Mouse (Mus musculus): ENCODE data around the gene Fxyd3. TPM values are rescaled to one million over a fixed set of nuclear protein-coding genes. Genes with fewer than 3 reads are reported as not detected.

The Fxyd3 gene
- polyA plus RNA-seq, 1 experiment = 22.7 TPM

DNA sequence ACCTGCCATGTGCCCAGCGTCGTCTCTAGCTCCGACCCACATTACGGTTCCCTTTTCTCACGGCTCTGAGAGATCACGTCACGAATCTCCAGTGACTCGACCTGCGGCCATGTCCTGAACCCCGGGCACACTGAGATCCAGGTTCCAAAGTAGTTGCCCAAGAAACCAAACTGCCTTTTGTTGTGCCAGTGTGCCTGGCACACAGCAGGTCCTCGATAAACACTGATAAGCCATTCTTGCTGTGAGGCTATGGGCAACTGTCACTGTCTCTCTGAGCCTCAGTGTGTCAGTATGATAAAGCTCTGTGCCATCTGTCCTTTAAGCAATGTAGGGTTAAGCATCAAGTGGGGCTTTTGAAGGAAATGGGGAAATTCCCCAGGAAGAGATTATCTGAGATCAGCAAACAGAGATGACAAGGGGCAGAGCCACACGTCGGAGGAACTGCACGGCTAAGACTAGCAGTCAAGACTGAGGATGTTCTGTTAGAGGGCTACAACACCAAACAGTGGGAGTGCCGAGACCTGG, 34.4 kb upstream of the Fxyd3 start:
- Histone ChIP-seq H3K4me1 (ENCODE audit: control insufficient read depth, insufficient read depth, insufficient read length, low read length) (no peaks in the 10 kb centered on the region; the same call in 1 of the 2 replicates), H3K4me3 (ENCODE audit: low read depth, low read length) (no peak overlapping the region), H3K27ac (ENCODE audit: insufficient read depth, low read depth, low read length) (no peak overlapping the region), H3K36me3 (ENCODE audit: control insufficient read depth, insufficient read depth, low read length) (no peaks in the 10 kb centered on the region), H3K27me3 (ENCODE audit: control insufficient read depth, insufficient read depth, low read length) (no peaks in the 10 kb centered on the region)
- 62% methylated on average over 15 of the region's 15 CpGs for WGBS
- TF ChIP-seq CTCF (IDR thresholded peaks at IDR 0.05; ENCODE audit: extremely low read depth, insufficient read length, insufficient replicate concordance, low read depth, low read length) (no peak), POLR2A (IDR thresholded peaks at IDR 0.05; ENCODE audit: low read depth, low read length) (no peak)

DNA sequence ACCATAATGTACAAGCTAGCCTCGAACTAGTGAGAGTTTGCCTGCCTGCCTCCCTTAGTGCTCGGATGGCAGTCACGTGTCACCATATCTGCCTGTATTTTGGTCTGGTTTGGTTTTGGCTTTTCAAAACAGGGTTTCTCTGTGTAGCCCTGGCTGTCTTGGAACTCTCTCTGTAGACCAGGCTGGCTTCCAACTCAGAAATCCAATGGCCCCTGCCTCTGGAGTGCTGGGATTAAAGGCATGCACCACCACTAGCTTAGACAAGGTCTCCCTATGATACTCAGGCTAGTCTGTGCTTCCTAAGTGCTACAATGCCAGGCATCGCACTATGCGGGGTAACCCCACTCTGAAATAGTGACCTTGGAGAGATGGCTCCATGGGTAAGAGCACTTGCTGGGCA, 33.3 kb upstream of the Fxyd3 start:
- Histone ChIP-seq H3K36me3 (ENCODE audit: control insufficient read depth, insufficient read depth, low read length) (no peaks in the 10 kb centered on the region), H3K27ac (ENCODE audit: insufficient read depth, low read depth, low read length) (no peak overlapping the region), H3K4me3 (ENCODE audit: low read depth, low read length) (no peak overlapping the region), H3K4me1 (ENCODE audit: control insufficient read depth, insufficient read depth, insufficient read length, low read length) (no peaks in the 10 kb centered on the region; the same call in 1 of the 2 replicates), H3K27me3 (ENCODE audit: control insufficient read depth, insufficient read depth, low read length) (no peaks in the 10 kb centered on the region)
- TF ChIP-seq POLR2A (IDR thresholded peaks at IDR 0.05; ENCODE audit: low read depth, low read length) (no peak), CTCF (IDR thresholded peaks at IDR 0.05; ENCODE audit: extremely low read depth, insufficient read length, insufficient replicate concordance, low read depth, low read length) (no peak)
- 81% methylated on average over 5 of the region's 5 CpGs for WGBS

DNA sequence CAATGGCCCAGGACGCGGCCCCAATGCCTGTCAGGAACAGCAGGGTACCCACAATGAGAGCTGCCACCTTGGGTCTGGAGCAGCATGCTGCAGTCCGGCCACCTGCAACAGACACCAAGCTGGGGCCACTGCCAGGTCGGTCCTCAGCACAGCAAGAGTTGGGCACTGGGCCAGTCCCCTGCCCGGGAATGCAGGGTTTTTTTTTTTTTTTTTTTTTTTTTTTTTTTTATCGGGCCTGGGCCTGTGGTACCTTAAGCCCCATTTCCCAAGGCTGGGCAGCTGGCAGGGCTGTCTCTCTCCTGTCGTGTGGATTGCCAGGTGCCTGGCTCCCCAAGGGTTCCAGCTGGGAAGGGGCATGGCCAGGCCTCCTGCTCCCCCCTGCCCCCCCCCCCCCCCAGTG, 32.6 kb upstream of the Fxyd3 start:
- H3K27ac ChIP-seq (ENCODE audit: insufficient read depth, low read depth, low read length) = no peak overlapping the region
- TF ChIP-seq POLR2A (IDR thresholded peaks at IDR 0.05; ENCODE audit: low read depth, low read length) (no peak), CTCF (IDR thresholded peaks at IDR 0.05; ENCODE audit: extremely low read depth, insufficient read length, insufficient replicate concordance, low read depth, low read length) (no peak)
- no peak overlapping the region for H3K4me3 ChIP-seq (ENCODE audit: low read depth, low read length)
- whole genome bisulfite sequencing = 29% methylated on average over 7 of the region's 7 CpGs
- H3K4me1 ChIP-seq (ENCODE audit: control insufficient read depth, insufficient read depth, insufficient read length, low read length) = no peaks in the 10 kb centered on the region
- no peaks in the 10 kb centered on the region for H3K27me3 ChIP-seq (ENCODE audit: control insufficient read depth, insufficient read depth, low read length)
- no peaks in the 10 kb centered on the region for H3K36me3 ChIP-seq (ENCODE audit: control insufficient read depth, insufficient read depth, low read length)

DNA sequence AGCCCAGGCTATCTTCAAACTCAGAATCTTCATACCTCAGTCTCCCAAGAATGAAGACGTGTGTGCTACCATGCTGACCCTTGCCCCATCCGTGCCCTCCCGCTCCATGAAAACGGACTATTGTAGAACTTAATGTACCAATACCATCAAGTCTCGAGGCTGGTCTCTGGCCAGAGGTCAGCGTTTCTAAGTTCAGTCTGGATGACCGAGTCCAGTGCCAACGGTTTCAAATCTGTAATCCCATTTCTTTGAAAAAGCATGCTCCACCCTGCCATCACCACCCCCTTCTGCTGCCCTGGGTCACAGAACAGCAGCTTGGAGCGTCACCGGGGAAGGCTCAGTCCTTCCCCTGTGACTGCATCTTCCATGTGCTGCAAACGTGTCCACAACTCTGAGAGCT, 31.3 kb upstream of the Fxyd3 start:
- no peak overlapping the region for H3K4me3 ChIP-seq (ENCODE audit: low read depth, low read length)
- H3K4me1 ChIP-seq (ENCODE audit: control insufficient read depth, insufficient read depth, insufficient read length, low read length) = no peaks in the 10 kb centered on the region
- no peak for TF ChIP-seq POLR2A (IDR thresholded peaks at IDR 0.05; ENCODE audit: low read depth, low read length)
- no peak for TF ChIP-seq CTCF (IDR thresholded peaks at IDR 0.05; ENCODE audit: extremely low read depth, insufficient read length, insufficient replicate concordance, low read depth, low read length)
- 85% methylated on average over 11 of the region's 11 CpGs for WGBS
- no peaks in the 10 kb centered on the region for H3K27me3 ChIP-seq (ENCODE audit: control insufficient read depth, insufficient read depth, low read length)
- no peak overlapping the region for H3K27ac ChIP-seq (ENCODE audit: insufficient read depth, low read depth, low read length)
- H3K36me3 ChIP-seq (ENCODE audit: control insufficient read depth, insufficient read depth, low read length) = no peaks in the 10 kb centered on the region

DNA sequence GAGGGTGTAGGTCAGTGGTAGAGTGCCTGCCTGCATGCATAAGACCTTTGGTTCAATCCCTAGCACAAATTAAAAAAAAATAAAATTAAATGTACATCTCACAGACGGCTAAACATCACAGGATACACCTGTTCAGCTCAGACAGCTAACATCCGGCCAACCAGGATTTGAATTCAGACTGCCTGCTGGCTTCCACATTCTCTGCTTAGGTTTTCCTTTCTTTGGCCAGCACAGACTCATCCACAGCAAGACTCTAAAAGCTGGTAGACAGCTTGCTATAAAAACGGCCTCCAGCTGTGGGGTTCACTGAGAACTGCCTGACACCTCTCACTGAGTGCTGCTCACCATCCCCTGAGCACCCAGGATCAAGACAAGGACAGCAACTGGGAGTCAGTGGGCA, 29.7 kb upstream of the Fxyd3 start:
- no peak overlapping the region for H3K27ac ChIP-seq (ENCODE audit: insufficient read depth, low read depth, low read length)

DNA sequence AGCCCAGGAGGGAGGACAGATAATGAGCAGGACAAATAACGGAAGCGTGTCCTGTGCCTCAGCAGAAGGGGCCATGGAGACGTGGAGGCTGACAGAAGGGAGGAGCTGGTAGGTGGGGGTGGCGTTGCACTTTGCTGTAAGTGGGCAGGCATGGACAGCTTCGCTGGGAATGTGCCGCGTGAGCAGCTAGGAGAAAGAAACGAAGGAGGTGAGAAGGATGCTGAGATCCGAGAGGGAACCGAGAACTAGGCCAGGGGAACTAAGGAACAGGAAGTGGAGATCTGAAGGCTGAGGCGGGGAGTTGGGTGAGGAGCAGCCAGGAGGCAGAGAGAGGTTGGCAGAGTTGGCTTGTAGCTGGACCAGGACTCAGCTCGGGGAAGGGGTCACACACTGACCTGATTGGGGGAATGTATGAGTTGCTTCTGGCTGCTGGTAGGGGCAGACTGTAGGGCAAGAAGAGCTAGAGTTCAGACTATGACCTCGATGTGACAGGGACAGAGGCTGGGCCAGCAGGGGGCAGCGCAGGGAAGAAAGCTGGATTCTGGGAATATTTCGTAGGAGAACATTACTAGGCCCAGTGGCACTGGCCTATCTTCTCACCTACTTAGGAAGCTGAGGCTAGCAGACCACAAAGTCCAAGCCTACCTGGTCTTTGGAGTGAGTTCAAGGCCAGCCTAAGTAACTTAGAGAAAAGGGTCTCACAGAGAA, 28.7 kb upstream of the Fxyd3 start:
- 60% methylated on average over 15 of the region's 15 CpGs for WGBS

More for the DNA sequence above, 29.7 kb upstream of the Fxyd3 start:
- Histone ChIP-seq H3K4me1 (ENCODE audit: control insufficient read depth, insufficient read depth, insufficient read length, low read length) (no peaks in the 10 kb centered on the region), H3K4me3 (ENCODE audit: low read depth, low read length) (no peak overlapping the region), H3K27me3 (ENCODE audit: control insufficient read depth, insufficient read depth, low read length) (no peaks in the 10 kb centered on the region), H3K36me3 (ENCODE audit: control insufficient read depth, insufficient read depth, low read length) (no peaks in the 10 kb centered on the region)
- WGBS = 54% methylated on average over 3 of the region's 3 CpGs
- TF ChIP-seq CTCF (IDR thresholded peaks at IDR 0.05; ENCODE audit: extremely low read depth, insufficient read length, insufficient replicate concordance, low read depth, low read length) = no peak
- no peak for TF ChIP-seq POLR2A (IDR thresholded peaks at IDR 0.05; ENCODE audit: low read depth, low read length)

DNA sequence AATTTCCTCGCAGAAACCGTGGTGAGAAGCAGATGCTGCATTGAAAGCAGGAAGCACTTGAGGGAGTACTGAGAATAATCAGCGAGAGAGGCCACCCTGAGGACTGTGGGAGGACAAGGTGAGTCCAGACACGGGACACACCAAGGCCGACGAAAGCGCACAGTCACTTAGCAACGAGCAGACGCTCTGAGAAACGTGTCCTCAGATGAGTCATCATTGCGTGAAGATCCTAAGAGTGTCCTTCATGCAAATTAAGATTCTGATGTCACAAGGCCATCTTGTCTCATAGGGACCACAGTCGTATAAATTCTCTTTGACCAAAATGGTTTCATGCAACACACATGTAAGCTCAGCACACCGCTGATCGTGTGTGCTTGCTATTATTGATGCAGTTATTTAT, 24.3 kb upstream of the Fxyd3 start:
- TF ChIP-seq POLR2A (IDR thresholded peaks at IDR 0.05; ENCODE audit: low read depth, low read length) (no peak), CTCF (IDR thresholded peaks at IDR 0.05; ENCODE audit: extremely low read depth, insufficient read length, insufficient replicate concordance, low read depth, low read length) (no peak)
- Histone ChIP-seq H3K27ac (ENCODE audit: insufficient read depth, low read depth, low read length) (no peak overlapping the region), H3K36me3 (ENCODE audit: control insufficient read depth, insufficient read depth, low read length) (no peaks in the 10 kb centered on the region), H3K4me1 (ENCODE audit: control insufficient read depth, insufficient read depth, insufficient read length, low read length) (no peaks in the 10 kb centered on the region), H3K4me3 (ENCODE audit: low read depth, low read length) (no peak overlapping the region), H3K27me3 (ENCODE audit: control insufficient read depth, insufficient read depth, low read length) (no peaks in the 10 kb centered on the region)
- 59% methylated on average over 14 of the region's 14 CpGs for WGBS

More for the DNA sequence above, 28.7 kb upstream of the Fxyd3 start:
- Histone ChIP-seq H3K27me3 (ENCODE audit: control insufficient read depth, insufficient read depth, low read length) (no peaks in the 10 kb centered on the region), H3K4me1 (ENCODE audit: control insufficient read depth, insufficient read depth, insufficient read length, low read length) (no peaks in the 10 kb centered on the region), H3K36me3 (ENCODE audit: control insufficient read depth, insufficient read depth, low read length) (no peaks in the 10 kb centered on the region), H3K27ac (ENCODE audit: insufficient read depth, low read depth, low read length) (no peak overlapping the region), H3K4me3 (ENCODE audit: low read depth, low read length) (no peak overlapping the region)
- TF ChIP-seq POLR2A (IDR thresholded peaks at IDR 0.05; ENCODE audit: low read depth, low read length) = no peak
- TF ChIP-seq CTCF (IDR thresholded peaks at IDR 0.05; ENCODE audit: extremely low read depth, insufficient read length, insufficient replicate concordance, low read depth, low read length) = peak; percentile 69; the same call in 1 of the 2 replicates
